Mouse (Mus musculus): ENCODE data around the gene Jak3. TPM values are rescaled to one million over a fixed set of nuclear protein-coding genes. Genes with fewer than 3 reads are reported as not detected.

Jak3 gene
- 89.5 TPM for total RNA-seq (2023)

DNA sequence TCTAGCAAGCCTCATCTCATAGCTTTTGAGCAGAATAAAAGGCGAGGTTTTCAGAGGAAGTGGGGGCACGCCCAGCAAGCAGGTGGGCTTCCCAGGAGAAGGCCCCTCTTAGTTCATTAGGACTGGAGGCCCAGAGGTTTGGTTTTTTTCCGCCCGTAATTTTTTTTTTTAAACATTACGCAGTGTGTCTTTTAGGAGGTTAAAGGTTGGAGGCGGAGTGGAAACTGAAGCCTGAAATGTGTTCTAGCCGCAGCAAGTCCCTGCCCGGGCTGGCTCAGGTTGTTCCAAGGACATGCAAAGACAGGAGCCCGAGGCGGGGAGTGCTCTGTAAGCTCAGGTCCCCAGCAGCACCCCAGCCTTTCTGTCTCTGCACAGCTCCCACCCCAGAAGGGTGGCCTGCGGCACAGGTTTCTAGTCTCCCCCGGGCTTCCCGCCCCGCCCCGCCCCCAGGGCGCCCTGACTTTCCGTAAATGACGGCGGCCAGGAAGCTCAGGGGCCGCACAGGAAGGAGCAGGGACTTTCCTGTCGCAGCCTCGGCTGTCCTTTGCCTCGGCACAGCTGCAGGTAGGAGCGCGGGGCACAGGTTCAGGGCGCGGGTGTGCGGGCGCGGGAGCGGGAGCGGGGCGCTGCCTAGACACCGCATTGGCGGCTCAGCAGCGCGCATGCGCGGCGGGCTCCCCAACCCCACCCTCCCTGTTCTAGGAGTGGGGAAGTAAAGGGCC is at the start of gene Jak3:
Gene Jak3, plus strand, starts transcription at position 277 of the 722 bp plus-strand sequence.

DNA sequence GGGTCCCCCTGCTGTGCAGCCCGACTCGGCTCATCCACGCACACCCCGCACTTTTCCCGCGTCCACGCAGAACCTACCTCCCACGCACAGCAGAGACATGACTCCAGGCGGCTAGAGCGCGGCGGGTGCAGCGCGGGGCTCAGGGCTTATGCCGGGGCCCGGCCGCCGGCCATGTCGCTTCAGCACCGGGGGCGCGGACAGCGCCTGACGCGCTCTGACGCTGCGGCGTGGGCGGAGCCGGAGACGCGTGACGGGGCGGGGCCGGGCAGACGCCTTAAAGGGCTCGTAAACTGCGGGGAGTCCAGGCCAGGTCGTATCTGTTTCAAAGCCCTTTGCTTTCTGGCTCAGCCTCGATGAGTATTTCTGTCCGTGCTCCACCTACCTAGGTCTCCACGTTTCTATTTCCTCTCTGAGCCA is 4.5 kb upstream of the Jak3 start, which contains the start of gene Unc13a:
Gene Unc13a, minus strand, starts transcription at position 209 of the 417 bp plus-strand sequence.

DNA sequence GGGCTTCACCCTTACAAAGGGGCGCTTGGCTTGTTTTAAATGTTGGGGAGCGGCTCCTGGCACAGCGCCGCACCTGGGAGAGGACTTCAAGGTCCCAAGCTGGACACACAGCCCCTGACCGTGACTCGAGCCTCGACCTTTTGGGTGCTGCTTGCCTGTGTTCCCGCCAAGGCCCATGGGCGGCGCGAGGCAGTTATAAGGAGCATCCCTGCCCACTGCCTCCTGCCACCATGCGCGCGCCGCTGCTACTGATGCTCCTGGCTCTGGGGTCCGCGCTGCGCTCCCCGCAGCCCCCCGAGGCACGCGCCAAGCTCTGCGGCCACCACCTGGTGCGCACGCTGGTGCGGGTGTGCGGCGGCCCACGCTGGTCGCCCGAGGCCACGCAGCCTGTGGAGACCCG is 12.9 kb downstream of the Jak3 start, which contains the start of gene Insl3:
Gene Insl3, plus strand, starts transcription at position 187 of the 400 bp plus-strand sequence.

DNA sequence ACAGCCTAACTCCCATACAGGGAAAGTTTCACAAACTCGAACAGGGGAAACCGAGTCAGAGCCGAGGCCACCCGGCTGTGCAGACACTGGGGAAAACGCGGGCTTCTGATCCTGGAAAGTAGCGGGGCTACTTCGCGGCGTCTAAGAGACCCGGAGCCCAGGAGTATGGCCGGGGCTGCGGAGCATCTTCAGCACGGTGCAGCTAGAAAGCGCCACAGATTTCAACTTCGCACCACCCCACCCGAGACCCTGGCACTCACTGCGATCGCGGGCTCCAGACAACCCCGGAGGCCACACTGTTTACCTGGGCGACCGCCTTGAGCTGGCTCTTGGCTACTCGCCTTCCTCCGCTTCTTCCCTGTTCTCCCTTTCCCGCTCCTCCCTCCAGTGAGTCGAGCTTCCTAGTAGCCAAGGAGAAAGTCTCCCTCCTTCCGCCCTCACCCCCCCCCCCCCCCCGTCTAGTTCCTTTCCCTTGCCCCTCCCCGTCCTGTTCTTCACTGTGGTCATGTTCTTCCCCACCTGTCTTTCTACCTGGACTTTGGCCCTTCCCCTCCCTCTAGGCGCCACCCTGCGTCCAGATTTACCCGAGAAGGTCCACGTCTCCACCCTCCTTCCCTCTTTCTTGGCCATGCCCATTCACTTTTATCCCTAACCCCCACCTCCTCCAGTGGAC is 25.5 kb downstream of the Jak3 start, which contains the start of gene B3gnt3:
Gene B3gnt3, minus strand, starts transcription at position 376 of the 673 bp plus-strand sequence.

DNA sequence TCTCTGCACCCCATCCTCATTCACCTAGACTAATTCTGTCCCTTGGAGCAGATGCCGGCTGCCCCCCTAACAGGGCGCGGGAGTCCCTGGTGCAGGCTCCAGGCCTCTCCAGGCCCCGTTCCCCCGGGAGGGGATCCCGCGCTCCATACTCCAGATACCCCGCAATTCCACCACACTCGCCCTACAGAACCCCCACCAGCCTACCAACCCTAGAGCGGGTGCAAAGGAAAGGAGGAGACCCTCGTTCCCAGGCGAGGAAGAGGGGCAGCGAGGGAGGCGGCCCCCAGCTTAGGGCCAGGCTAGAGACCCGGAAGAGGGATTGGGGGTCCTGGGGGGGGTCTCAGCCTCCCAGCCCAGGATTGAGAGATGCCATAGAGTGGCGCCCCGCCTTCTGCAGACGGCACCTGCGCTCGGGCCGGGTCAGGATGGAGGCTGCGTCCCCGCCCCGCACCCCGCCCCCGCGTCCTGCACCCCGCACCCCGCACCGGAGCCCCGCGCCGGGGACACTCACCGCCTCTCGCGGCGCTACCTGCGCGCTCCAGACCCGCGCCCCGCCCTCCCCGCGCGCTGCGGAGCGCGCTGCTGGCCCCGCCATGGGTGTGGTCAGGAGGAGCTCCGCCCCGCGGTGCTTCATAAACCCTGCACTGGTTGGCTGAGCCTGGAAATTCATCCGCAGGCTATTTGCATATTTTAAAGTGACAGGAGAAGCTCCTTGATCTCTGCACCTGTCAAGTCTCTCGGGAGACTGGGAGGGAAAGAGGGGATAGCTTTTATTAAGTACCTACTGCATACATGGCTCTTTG is 49.2 kb downstream of the Jak3 start, which contains the start of gene Fcho1:
Gene Fcho1, minus strand, starts transcription at position 595 of the 803 bp plus-strand sequence.

Other genes with a start within 250 kb of the Jak3 start
- 76.5 TPM for gene Abhd8, start 212.6 kb upstream of the Jak3 start, total RNA-seq (2023)
- gene Mrpl34, start 211.3 kb upstream of the Jak3 start, total RNA-seq (2023) = 39.7 TPM
- 90.7 TPM for gene Dda1, start 207.1 kb upstream of the Jak3 start, total RNA-seq (2023)
- 24.0 TPM for gene Ano8, start 190.3 kb upstream of the Jak3 start, total RNA-seq (2023)
- 20.5 TPM for gene Gtpbp3, start 188.2 kb upstream of the Jak3 start, total RNA-seq (2023)
- 0.67 TPM for gene Plvap, start 164.5 kb upstream of the Jak3 start, total RNA-seq (2023)
- not detected for gene Ccdc194, start 150.6 kb upstream of the Jak3 start, total RNA-seq (2023)
- 62.4 TPM for gene Bst2, start 138.8 kb upstream of the Jak3 start, total RNA-seq (2023)
- gene Mvb12a, start 133.4 kb upstream of the Jak3 start, total RNA-seq (2023) = 27.2 TPM
- 2.2 TPM for gene Tmem221, start 117.4 kb upstream of the Jak3 start, total RNA-seq (2023)
- gene Nxnl1, start 109.7 kb upstream of the Jak3 start, total RNA-seq (2023) = not detected
- gene Slc27a1, start 107.4 kb upstream of the Jak3 start, total RNA-seq (2023) = 6.8 TPM
- gene Pgls, start 84.1 kb upstream of the Jak3 start, total RNA-seq (2023) = 52.5 TPM
- 11.5 TPM for gene Fam129c, start 78.6 kb upstream of the Jak3 start, total RNA-seq (2023)
- gene Colgalt1, start 65.3 kb upstream of the Jak3 start, total RNA-seq (2023) = 50.7 TPM
- 0.77 TPM for gene Unc13a, start 4.5 kb upstream of the Jak3 start, total RNA-seq (2023)
- 50.5 TPM for gene Insl3, start 12.9 kb downstream of the Jak3 start, total RNA-seq (2023)
- 0.98 TPM for gene B3gnt3, start 25.5 kb downstream of the Jak3 start, total RNA-seq (2023)
- 133 TPM for gene Fcho1, start 49.4 kb downstream of the Jak3 start, total RNA-seq (2023)
- 11.6 TPM for gene Zfp709, start 205.7 kb downstream of the Jak3 start, total RNA-seq (2023)
- 7.2 TPM for gene Zfp882, start 232.3 kb downstream of the Jak3 start, total RNA-seq (2023)
- 8.7 TPM for gene Zfp617, start 232.3 kb downstream of the Jak3 start, total RNA-seq (2023)